In genomic region chr11:103003210-103003609, GRCm38 (mm10) we compare ENCODE assay signal across 8 mouse cellular contexts. TPM values are rescaled to one million over a fixed set of nuclear protein-coding genes. Genes with fewer than 3 reads are reported as not detected.
A peak's percentile ranks its signal among the peaks of the same experiment; 100 is the strongest.
DNase-seq lines count a peak whose midpoint lies in the region; ATAC-seq and TF ChIP-seq lines count a peak whose summit lies in the region.

No protein-coding gene starts in this region.

- H3K4me1 ChIP-seq in midbrain, embryonic 13.5 days (replicated peaks): peaks cover 50% of the 10 kb centered on the region
- H3K4me1 ChIP-seq in midbrain, embryonic 10.5 days: peaks cover 28% of the 10 kb centered on the region

- 48% methylated on average over 5 of the region's 5 CpGs for whole genome bisulfite sequencing in midbrain, embryonic 13.5 days
- 74% methylated on average over 5 of the region's 5 CpGs for WGBS in midbrain, embryonic 10.5 days

- H3ac ChIP-seq in myocyte (ENCODE audit: control insufficient read depth, insufficient read length): no peak overlapping the region

- no peak overlapping the region for H3K4me2 ChIP-seq in midbrain, embryonic 13.5 days (replicated peaks)
- H3K4me2 ChIP-seq in myocyte (ENCODE audit: low read depth): peak overlapping the region; percentile 80

- peak overlapping the region; percentile 56 for H3K27ac ChIP-seq in midbrain, embryonic 13.5 days
- H3K27ac ChIP-seq in midbrain, embryonic 10.5 days (replicated peaks): no peak overlapping the region

- peaks cover 74% of the 10 kb centered on the region for H3K79me2 ChIP-seq in myocyte (ENCODE audit: control insufficient read depth, insufficient read depth)

- H3K9me3 ChIP-seq in midbrain, embryonic 13.5 days: no peaks in the 10 kb centered on the region
- no peaks in the 10 kb centered on the region for H3K9me3 ChIP-seq in midbrain, embryonic 10.5 days (replicated peaks)

- no peak for DNase-seq in midbrain, embryonic 10.5 days (ENCODE audit: low spot score)
- peak; percentile 81 to 89 for DNase-seq in frontal cortex, adult 2 months (ENCODE audit: extremely low spot score in 1 of 2, low spot score in 1 of 2)
- DNase-seq in heart, postnatal 4 days: peak; percentile 77
- DNase-seq in left cerebral cortex, adult 11 months (ENCODE audit: low spot score): peak; percentile 81
- DNase-seq in cerebellum, postnatal 25 days: no peak
- DNase-seq in spleen, postnatal 4 days (ENCODE audit: low spot score in 2 of 2): no peak

- no peak for ATAC-seq in midbrain, embryonic 13.5 days

- H3K4me3 ChIP-seq in midbrain, embryonic 13.5 days (replicated peaks): no peak overlapping the region
- H3K4me3 ChIP-seq in midbrain, embryonic 10.5 days: no peak overlapping the region
- no peak overlapping the region for H3K4me3 ChIP-seq in myocyte

- TF ChIP-seq POLR2A in myocyte (IDR thresholded peaks at IDR 0.05; ENCODE audit: insufficient read length, low read depth): no peak

- no peaks in the 10 kb centered on the region for H3K27me3 ChIP-seq in midbrain, embryonic 13.5 days
- H3K27me3 ChIP-seq in midbrain, embryonic 10.5 days (ENCODE audit: low read depth, poor library complexity, severe bottlenecking): no peaks in the 10 kb centered on the region
- no peaks in the 10 kb centered on the region for H3K27me3 ChIP-seq in myocyte (ENCODE audit: control insufficient read depth, insufficient read depth, insufficient read length)

- 0 out of 2 replicates have a peak overlapping the region, but pooled peaks have one; percentile 28 for H3K9ac ChIP-seq in midbrain, embryonic 13.5 days (replicated peaks)

- H3K36me3 ChIP-seq in midbrain, embryonic 13.5 days: peaks cover 19% of the 10 kb centered on the region
- peaks cover 78% of the 10 kb centered on the region for H3K36me3 ChIP-seq in midbrain, embryonic 10.5 days
- no peaks in the 10 kb centered on the region for H3K36me3 ChIP-seq in myocyte (ENCODE audit: control insufficient read depth, insufficient read depth)

TF ChIP-seq in myocyte, 11 proteins besides CTCF, POLR2A, EP300 and RAD21:
- TF ChIP-seq SRF (IDR thresholded peaks at IDR 0.05; ENCODE audit: control insufficient read depth, insufficient read length, low read depth): peak; percentile 62
- peak; percentile 99 to 100 (median 100) for TF ChIP-seq MYOD1 (IDR thresholded peaks at IDR 0.05; ENCODE audit: control insufficient read depth in 1 of 3, insufficient read length in 2 of 3, low read depth in 2 of 3)
- no peak for TF ChIP-seq CEBPB (IDR thresholded peaks at IDR 0.05; ENCODE audit: insufficient read depth, poor library complexity, severe bottlenecking)
- peak; percentile 12 for TF ChIP-seq USF1 (IDR thresholded peaks at IDR 0.05; ENCODE audit: low read depth)
- peak; percentile 58 for TF ChIP-seq MAX (IDR thresholded peaks at IDR 0.05; ENCODE audit: low read depth)
- peak; percentile 98 for TF ChIP-seq TCF12 (IDR thresholded peaks at IDR 0.05; ENCODE audit: insufficient read depth, poor library complexity, severe bottlenecking)
- TF ChIP-seq E2F4 (IDR thresholded peaks at IDR 0.05; ENCODE audit: insufficient read depth): no peak
- peak; percentile 91 for TF ChIP-seq TCF3 (IDR thresholded peaks at IDR 0.05; ENCODE audit: insufficient read length, low read depth)
- TF ChIP-seq POLR2AphosphoS2 (IDR thresholded peaks at IDR 0.05; ENCODE audit: insufficient read length, low read depth): peak; percentile 53
- TF ChIP-seq REST (IDR thresholded peaks at IDR 0.05; ENCODE audit: insufficient read depth, insufficient read length): no peak
- TF ChIP-seq MYOG (IDR thresholded peaks at IDR 0.05; ENCODE audit: control insufficient read depth in 1 of 3, insufficient read depth in 1 of 3, insufficient read length in 2 of 3, low read depth in 2 of 3): peak; percentile 74 to 98 (median 97)
TF ChIP-seq in myocyte: peak in this region for 8.

RNA-seq across cellular contexts. Expression of gene Nmt1, which starts 24.8 kb away (rescaled TPM):
- 45.2 and 49.9 TPM in 2 replicates for polyA plus RNA-seq in midbrain, embryonic 13.5 days (2015; fragmentation: Nextera tagmentation; extraction: Ambion mirVana)
- polyA plus RNA-seq in midbrain, embryonic 10.5 days (2016; fragmentation: Nextera tagmentation; extraction: Ambion mirVana): 57.3 and 61.8 TPM in 2 replicates
- 78.5 and 81.3 TPM in 2 replicates for polyA plus RNA-seq in frontal cortex, adult 2 months (2012; rRNA removed)
- total RNA-seq in heart, postnatal 4 days (2021): 10 to 100 TPM; 57.6 to 62.7 TPM
- 77.1 TPM for polyA plus RNA-seq in myocyte (2012; fragmentation: generic; extraction: Trizol)

RNA-seq across cellular contexts. Expression of gene Dcakd, which starts 24.9 kb away (rescaled TPM):
- 177 and 178 TPM in 2 replicates for polyA plus RNA-seq in midbrain, embryonic 13.5 days (2015; fragmentation: Nextera tagmentation; extraction: Ambion mirVana)
- 265 and 287 TPM in 2 replicates for polyA plus RNA-seq in midbrain, embryonic 10.5 days (2016; fragmentation: Nextera tagmentation; extraction: Ambion mirVana)
- 88.0 and 94.5 TPM in 2 replicates for polyA plus RNA-seq in frontal cortex, adult 2 months (2012; rRNA removed)
- total RNA-seq in heart, postnatal 4 days (2021): 10 to 100 TPM; 76.4 to 77.9 TPM
- polyA plus RNA-seq in myocyte (2012; fragmentation: generic; extraction: Trizol): 199 TPM

RNA-seq across cellular contexts. Expression of gene C1ql1, which starts 56.7 kb away (rescaled TPM):
- 5.7 and 8.2 TPM in 2 replicates for polyA plus RNA-seq in midbrain, embryonic 13.5 days (2015; fragmentation: Nextera tagmentation; extraction: Ambion mirVana)
- polyA plus RNA-seq in midbrain, embryonic 10.5 days (2016; fragmentation: Nextera tagmentation; extraction: Ambion mirVana): 3.0 and 5.8 TPM in 2 replicates
- 20.0 and 24.4 TPM in 2 replicates for polyA plus RNA-seq in frontal cortex, adult 2 months (2012; rRNA removed)
- under 1 TPM; 0.36 to 0.55 TPM for total RNA-seq in heart, postnatal 4 days (2021)
- polyA plus RNA-seq in myocyte (2012; fragmentation: generic; extraction: Trizol): 0.74 TPM

Comparison
In these comparisons a context has a peak if more than half of its experiments do, and no peak if none do; other contexts are left out.
1. DNase-seq: peak in frontal cortex, adult 2 months (2 of 2), heart, postnatal 4 days (single experiment) and left cerebral cortex, adult 11 months (single experiment); none in midbrain, embryonic 10.5 days (single experiment), cerebellum, postnatal 25 days (0 of 2) and spleen, postnatal 4 days (0 of 2).